Mouse (Mus musculus) liver, embryonic 14.5 days (tissue): ENCODE results near the gene Ptprc.

Source experiments
- CTCF ChIP-seq: IDR thresholded peaks from 2 replicates; pipeline ENCODE4 v1.5.1; 2016; ENCODE audit warnings: antibody characterized with exemption, low read depth, control low read depth
- EP300 ChIP-seq: IDR thresholded peaks from 2 replicates; pipeline ENCODE4 v1.6.1; 2016; ENCODE audit warnings: antibody characterized with exemption, low read depth

DNA sequence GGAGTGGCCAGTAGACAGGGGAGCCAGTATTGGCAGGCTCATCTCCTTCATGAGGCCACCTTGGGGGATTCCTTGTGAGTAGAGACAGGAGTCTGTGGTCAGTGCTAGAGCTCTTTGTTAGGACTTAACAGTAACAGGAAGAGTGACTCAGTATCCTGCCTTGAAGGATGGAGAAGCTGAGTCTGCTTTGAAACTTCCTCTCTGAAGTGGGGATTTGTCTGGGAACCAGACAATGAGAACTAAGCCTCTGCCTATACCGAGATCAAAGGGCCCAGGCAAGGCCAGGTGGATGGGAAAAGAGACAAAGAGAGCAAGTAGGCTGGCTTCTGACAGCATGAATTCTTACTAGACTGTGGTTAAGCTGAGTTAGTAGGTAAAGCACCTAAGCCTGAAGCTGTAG, 136.3 kb downstream of the Ptprc start:
- TF ChIP-seq CTCF (no peak), EP300 (no peak)
